Mouse (Mus musculus): ENCODE data around the gene Zfp512b.

Zfp512b gene

GRCm38 (mm10) chr2:181576613-181577012 is 16.0 kb downstream of the Zfp512b start:
- in situ Hi-C loops (cut with MboI, MseI): loop anchor here (25.0 kb wide), 1 partner anchor 189 kb away; the partner anchor contains the start of gene Lime1

- in situ Hi-C loops (cut with MboI, MseI): loop anchor here (25.0 kb wide), 1 partner anchor 188 kb away; the partner anchor contains the start of gene Lime1
These were observed 17.6 kb downstream of the Zfp512b start for GRCm38 (mm10) chr2:181574921-181575545.

GRCm38 (mm10) chr2:181573961-181574360 is 18.6 kb downstream of the Zfp512b start:
- in situ Hi-C loops (cut with MboI, MseI): no loop called here

GRCm38 (mm10) chr2:181572921-181573920 is 19.4 kb downstream of the Zfp512b start:
- in situ Hi-C loops (cut with MboI, MseI): no loop called here

GRCm38 (mm10) chr2:181571941-181572670 is 20.5 kb downstream of the Zfp512b start:
- in situ Hi-C loops (cut with MboI, MseI): no loop called here

GRCm38 (mm10) chr2:181570921-181571595 is 21.5 kb downstream of the Zfp512b start:
- in situ Hi-C loops (cut with MboI, MseI): no loop called here

- in situ Hi-C loops (cut with MboI, MseI): no loop called here
These were observed 22.2 kb downstream of the Zfp512b start for GRCm38 (mm10) chr2:181570375-181570774.

GRCm38 (mm10) chr2:181569856-181570255 is 22.7 kb downstream of the Zfp512b start:
- in situ Hi-C loops (cut with MboI, MseI): no loop called here

- in situ Hi-C loops (cut with MboI, MseI): no loop called here
These were observed 24.2 kb downstream of the Zfp512b start for GRCm38 (mm10) chr2:181568272-181569008.

GRCm38 (mm10) chr2:181567338-181567737 is 25.3 kb downstream of the Zfp512b start:
- in situ Hi-C loops (cut with MboI, MseI): no loop called here

GRCm38 (mm10) chr2:181553772-181554171 is 38.8 kb downstream of the Zfp512b start:
- in situ Hi-C loops (cut with MboI, MseI): no loop called here

- in situ Hi-C loops (cut with MboI, MseI): no loop called here
These were observed 42.4 kb downstream of the Zfp512b start for GRCm38 (mm10) chr2:181550233-181550632.

GRCm38 (mm10) chr2:181548682-181549081 is 43.9 kb downstream of the Zfp512b start:
- in situ Hi-C loops (cut with MboI, MseI): loop anchor here (10.0 kb wide), 1 partner anchor 464 kb away; no protein-coding TSS in a partner anchor

GRCm38 (mm10) chr2:181548227-181548626 is 44.4 kb downstream of the Zfp512b start:
- in situ Hi-C loops (cut with MboI, MseI): loop anchor here (10.0 kb wide), 1 partner anchor 463 kb away; no protein-coding TSS in a partner anchor

- in situ Hi-C loops (cut with MboI, MseI): loop anchor here (10.0 kb wide), 1 partner anchor 461 kb away; no protein-coding TSS in a partner anchor
These were observed 46.5 kb downstream of the Zfp512b start for GRCm38 (mm10) chr2:181546142-181546541.

- in situ Hi-C loops (cut with MboI, MseI): loop anchor here (10.0 kb wide), 1 partner anchor 457 kb away; no protein-coding TSS in a partner anchor
These were observed 50.7 kb downstream of the Zfp512b start for GRCm38 (mm10) chr2:181541761-181542380.

- in situ Hi-C loops (cut with MboI, MseI): no loop called here
These were observed 55.1 kb downstream of the Zfp512b start for GRCm38 (mm10) chr2:181537444-181538047.

GRCm38 (mm10) chr2:181536410-181536809 is 56.2 kb downstream of the Zfp512b start:
- in situ Hi-C loops (cut with MboI, MseI): no loop called here

GRCm38 (mm10) chr2:181532589-181532988 is 60.0 kb downstream of the Zfp512b start:
- in situ Hi-C loops (cut with MboI, MseI): no loop called here
